Mouse (Mus musculus) kidney, postnatal 36 days (tissue): ENCODE data around the gene Krba1.

Experiments
- DNase-seq, 2 experiments: peaks; one replicate each; pipeline ENCODE4 v3.0.0; 2021 to 2022; ENCODE audit warnings: mixed read lengths in 2 of 2

Gene Krba1

GRCm38 (mm10) chr6:48426956-48427355, 31.6 kb downstream of the Krba1 start:
- DNase-seq, result no peak

- peak; percentile 51 to 60 for DNase-seq
These were observed 33.6 kb downstream of the Krba1 start for GRCm38 (mm10) chr6:48428769-48429557.

GRCm38 (mm10) chr6:48430748-48431147, 35.4 kb downstream of the Krba1 start:
- no peak for DNase-seq

- DNase-seq, result peak; percentile 37 to 49
These were observed 37.8 kb downstream of the Krba1 start for GRCm38 (mm10) chr6:48432893-48433816.

- DNase-seq, result peak; percentile 45 to 69
These were observed 39.3 kb downstream of the Krba1 start for GRCm38 (mm10) chr6:48434651-48435050.

GRCm38 (mm10) chr6:48435111-48435510, 39.7 kb downstream of the Krba1 start:
- peak; percentile 75 to 88 for DNase-seq

GRCm38 (mm10) chr6:48435706-48436349, 40.4 kb downstream of the Krba1 start:
- peak; percentile 38 to 60 for DNase-seq

GRCm38 (mm10) chr6:48437679-48438376, 42.4 kb downstream of the Krba1 start:
- DNase-seq, result no peak

- DNase-seq, result peak in 1 of 2 experiments; percentile 17
These were observed 43.2 kb downstream of the Krba1 start for GRCm38 (mm10) chr6:48438475-48439125.

- DNase-seq, result no peak
These were observed 44.3 kb downstream of the Krba1 start for GRCm38 (mm10) chr6:48439654-48440053.

- peak; percentile 36 to 56 for DNase-seq
These were observed 45.1 kb downstream of the Krba1 start for GRCm38 (mm10) chr6:48440306-48441014.

GRCm38 (mm10) chr6:48443592-48444309, 48.4 kb downstream of the Krba1 start:
- DNase-seq, result peak; percentile 98

- peak; percentile 94 to 96 for DNase-seq
These were observed 49.2 kb downstream of the Krba1 start for GRCm38 (mm10) chr6:48444310-48445180.

- DNase-seq, result peak; percentile 75 to 79
These were observed 50.1 kb downstream of the Krba1 start, which contains the start of gene Zfp467 for GRCm38 (mm10) chr6:48445181-48446101. TSS of gene Zfp467 (minus strand) at chr6:48445825.

GRCm38 (mm10) chr6:48446256-48446655, 50.9 kb downstream of the Krba1 start:
- DNase-seq, result peak in 1 of 2 experiments; percentile 34

GRCm38 (mm10) chr6:48446896-48447295, 51.5 kb downstream of the Krba1 start:
- DNase-seq, result no peak

- no peak for DNase-seq
These were observed 52.5 kb downstream of the Krba1 start, which contains the start of gene Sspo for GRCm38 (mm10) chr6:48447929-48448328. TSS of gene Sspo (plus strand) at chr6:48448229.

GRCm38 (mm10) chr6:48448527-48448926, 53.1 kb downstream of the Krba1 start:
- peak; percentile 13 to 22 for DNase-seq
